Mouse (Mus musculus): ENCODE measurements around the gene Rrm1. TPM values are rescaled to one million over a fixed set of nuclear protein-coding genes. Genes with fewer than 3 reads are reported as not detected.
A peak's percentile ranks its signal among the peaks of the same experiment; 100 is the strongest.

The Rrm1 gene
- polyA plus RNA-seq, 1 experiment = 123 TPM

- TF ChIP-seq MYOD1 (IDR thresholded peaks at IDR 0.05; ENCODE audit: control insufficient read depth, insufficient read length, low read depth) (no peak), USF1 (IDR thresholded peaks at IDR 0.05; ENCODE audit: low read depth) (no peak), CTCF (IDR thresholded peaks at IDR 0.05; ENCODE audit: control insufficient read depth, insufficient read depth, insufficient read length) (no peak), MYOG (IDR thresholded peaks at IDR 0.05; ENCODE audit: control insufficient read depth, extremely low read depth, insufficient read length) (no peak), MAX (IDR thresholded peaks at IDR 0.05) (no peak)
- no peaks in the 10 kb centered on the region for H3K36me3 ChIP-seq (ENCODE audit: control insufficient read depth, insufficient read depth)
These were observed 60.5 kb downstream of the Rrm1 start for GRCm38 (mm10) chr7:102501986-102502385.

GRCm38 (mm10) chr7:102506848-102507247 is 65.4 kb downstream of the Rrm1 start:
- no peak for TF ChIP-seq FOSL1 (IDR thresholded peaks at IDR 0.05; ENCODE audit: insufficient read depth, low read length, poor library complexity, severe bottlenecking)
- TF ChIP-seq CTCF (IDR thresholded peaks at IDR 0.05; ENCODE audit: control insufficient read depth, insufficient read depth, insufficient read length) = peak; percentile 75
- Histone ChIP-seq H3K36me3 (ENCODE audit: control insufficient read depth, insufficient read depth) (no peaks in the 10 kb centered on the region), H3ac (ENCODE audit: control insufficient read depth, insufficient read length, low read depth) (no peak overlapping the region), H3K79me3 (ENCODE audit: low read depth) (no peaks in the 10 kb centered on the region), H3K79me2 (ENCODE audit: control insufficient read depth, insufficient read depth) (no peaks in the 10 kb centered on the region), H3K27me3 (ENCODE audit: control insufficient read depth, insufficient read depth, insufficient read length) (no peaks in the 10 kb centered on the region), H3K4me3 (ENCODE audit: insufficient read depth, poor library complexity, severe bottlenecking) (no peak overlapping the region)

More at GRCm38 (mm10) chr7:102501986-102502385, 60.5 kb downstream of the Rrm1 start:
- Histone ChIP-seq H3K79me2 (ENCODE audit: control insufficient read depth, insufficient read depth) (no peaks in the 10 kb centered on the region), H3K27me3 (ENCODE audit: control insufficient read depth, insufficient read depth, insufficient read length) (no peaks in the 10 kb centered on the region), H3K4me3 (ENCODE audit: insufficient read depth, poor library complexity, severe bottlenecking) (no peak overlapping the region), H3ac (ENCODE audit: control insufficient read depth, insufficient read length, low read depth) (no peak overlapping the region), H3K79me3 (ENCODE audit: low read depth) (no peaks in the 10 kb centered on the region)

- no peaks in the 10 kb centered on the region for H3K27me3 ChIP-seq (ENCODE audit: control insufficient read depth, insufficient read depth, insufficient read length)
These were observed 66.6 kb downstream of the Rrm1 start for GRCm38 (mm10) chr7:102508066-102508465.

GRCm38 (mm10) chr7:102508666-102509065 is 67.2 kb downstream of the Rrm1 start:
- no peak overlapping the region for H3K4me3 ChIP-seq (ENCODE audit: insufficient read depth, poor library complexity, severe bottlenecking)

More at GRCm38 (mm10) chr7:102508066-102508465, 66.6 kb downstream of the Rrm1 start:
- TF ChIP-seq CTCF (IDR thresholded peaks at IDR 0.05; ENCODE audit: control insufficient read depth, insufficient read depth, insufficient read length) (no peak), MYOG (IDR thresholded peaks at IDR 0.05; ENCODE audit: control insufficient read depth, extremely low read depth, insufficient read length) (no peak), FOSL1 (IDR thresholded peaks at IDR 0.05; ENCODE audit: insufficient read depth, low read length, poor library complexity, severe bottlenecking) (no peak), MAX (IDR thresholded peaks at IDR 0.05) (no peak), MYOD1 (IDR thresholded peaks at IDR 0.05; ENCODE audit: control insufficient read depth, insufficient read length, low read depth) (no peak), CEBPB (IDR thresholded peaks at IDR 0.05; ENCODE audit: low read depth) (no peak), USF1 (IDR thresholded peaks at IDR 0.05; ENCODE audit: low read depth) (no peak)
- H3ac ChIP-seq (ENCODE audit: control insufficient read depth, insufficient read length, low read depth) = no peak overlapping the region
- H3K36me3 ChIP-seq (ENCODE audit: control insufficient read depth, insufficient read depth) = no peaks in the 10 kb centered on the region
- H3K4me3 ChIP-seq (ENCODE audit: insufficient read depth, poor library complexity, severe bottlenecking) = no peak overlapping the region
- H3K79me2 ChIP-seq (ENCODE audit: control insufficient read depth, insufficient read depth) = no peaks in the 10 kb centered on the region
- H3K79me3 ChIP-seq (ENCODE audit: low read depth) = no peaks in the 10 kb centered on the region

GRCm38 (mm10) chr7:102509726-102510125 is 68.2 kb downstream of the Rrm1 start:
- no peak for TF ChIP-seq CEBPB (IDR thresholded peaks at IDR 0.05; ENCODE audit: low read depth)
- TF ChIP-seq FOSL1 (IDR thresholded peaks at IDR 0.05; ENCODE audit: insufficient read depth, low read length, poor library complexity, severe bottlenecking) = no peak
- TF ChIP-seq USF1 (IDR thresholded peaks at IDR 0.05; ENCODE audit: low read depth) = no peak
- TF ChIP-seq CTCF (IDR thresholded peaks at IDR 0.05; ENCODE audit: control insufficient read depth, insufficient read depth, insufficient read length) = no peak
- TF ChIP-seq MYOD1 (IDR thresholded peaks at IDR 0.05; ENCODE audit: control insufficient read depth, insufficient read length, low read depth) = no peak
- no peak overlapping the region for H3ac ChIP-seq (ENCODE audit: control insufficient read depth, insufficient read length, low read depth)
- H3K79me2 ChIP-seq (ENCODE audit: control insufficient read depth, insufficient read depth) = no peaks in the 10 kb centered on the region
- H3K4me3 ChIP-seq (ENCODE audit: insufficient read depth, poor library complexity, severe bottlenecking) = no peak overlapping the region
- no peaks in the 10 kb centered on the region for H3K27me3 ChIP-seq (ENCODE audit: control insufficient read depth, insufficient read depth, insufficient read length)
- H3K36me3 ChIP-seq (ENCODE audit: control insufficient read depth, insufficient read depth) = no peaks in the 10 kb centered on the region
- no peaks in the 10 kb centered on the region for H3K79me3 ChIP-seq (ENCODE audit: low read depth)

More at GRCm38 (mm10) chr7:102508666-102509065, 67.2 kb downstream of the Rrm1 start:
- Histone ChIP-seq H3K79me3 (ENCODE audit: low read depth) (no peaks in the 10 kb centered on the region), H3K79me2 (ENCODE audit: control insufficient read depth, insufficient read depth) (no peaks in the 10 kb centered on the region), H3K36me3 (ENCODE audit: control insufficient read depth, insufficient read depth) (no peaks in the 10 kb centered on the region), H3K27me3 (ENCODE audit: control insufficient read depth, insufficient read depth, insufficient read length) (no peaks in the 10 kb centered on the region), H3ac (ENCODE audit: control insufficient read depth, insufficient read length, low read depth) (no peak overlapping the region)
- TF ChIP-seq USF1 (IDR thresholded peaks at IDR 0.05; ENCODE audit: low read depth) (no peak), CTCF (IDR thresholded peaks at IDR 0.05; ENCODE audit: control insufficient read depth, insufficient read depth, insufficient read length) (no peak), MAX (IDR thresholded peaks at IDR 0.05) (no peak), MYOG (IDR thresholded peaks at IDR 0.05; ENCODE audit: control insufficient read depth, extremely low read depth, insufficient read length) (no peak), MYOD1 (IDR thresholded peaks at IDR 0.05; ENCODE audit: control insufficient read depth, insufficient read length, low read depth) (no peak), CEBPB (IDR thresholded peaks at IDR 0.05; ENCODE audit: low read depth) (no peak), FOSL1 (IDR thresholded peaks at IDR 0.05; ENCODE audit: insufficient read depth, low read length, poor library complexity, severe bottlenecking) (no peak)

GRCm38 (mm10) chr7:102511927-102512326 is 70.4 kb downstream of the Rrm1 start:
- Histone ChIP-seq H3K4me3 (ENCODE audit: insufficient read depth, poor library complexity, severe bottlenecking) (no peak overlapping the region), H3K79me2 (ENCODE audit: control insufficient read depth, insufficient read depth) (no peaks in the 10 kb centered on the region), H3K36me3 (ENCODE audit: control insufficient read depth, insufficient read depth) (no peaks in the 10 kb centered on the region), H3ac (ENCODE audit: control insufficient read depth, insufficient read length, low read depth) (no peak overlapping the region), H3K27me3 (ENCODE audit: control insufficient read depth, insufficient read depth, insufficient read length) (no peaks in the 10 kb centered on the region), H3K79me3 (ENCODE audit: low read depth) (no peaks in the 10 kb centered on the region)
- no peak for TF ChIP-seq FOSL1 (IDR thresholded peaks at IDR 0.05; ENCODE audit: insufficient read depth, low read length, poor library complexity, severe bottlenecking)
- no peak for TF ChIP-seq MAX (IDR thresholded peaks at IDR 0.05)
- no peak for TF ChIP-seq CTCF (IDR thresholded peaks at IDR 0.05; ENCODE audit: control insufficient read depth, insufficient read depth, insufficient read length)
- TF ChIP-seq CEBPB (IDR thresholded peaks at IDR 0.05; ENCODE audit: low read depth) = no peak
- no peak for TF ChIP-seq MYOD1 (IDR thresholded peaks at IDR 0.05; ENCODE audit: control insufficient read depth, insufficient read length, low read depth)
- TF ChIP-seq MYOG (IDR thresholded peaks at IDR 0.05; ENCODE audit: control insufficient read depth, extremely low read depth, insufficient read length) = no peak
- TF ChIP-seq USF1 (IDR thresholded peaks at IDR 0.05; ENCODE audit: low read depth) = no peak

Measured in C2C12 (cell line).